Mouse (Mus musculus) CD4-positive naive resting alpha-beta T cell, adult 57 days (primary cell): ENCODE results near the gene Olfr104-ps. TPM values are rescaled to one million over a fixed set of nuclear protein-coding genes. Genes with fewer than 3 reads are reported as not detected.

Source experiments
- total RNA-seq: library from RNA; stranded (reverse); gene quantifications from one replicate; pipeline ENCODE4 v1.2.4, GENCODE M21; 2023

Gene Olfr104-ps
- total RNA-seq: not detected

GRCm38 (mm10) chr17:37359282-37359681, at the start of gene Olfr104-ps:
Gene Olfr104-ps, plus strand, starts transcription at chr17:37359582.

GRCm38 (mm10) chr17:37316954-37317353, 42.4 kb upstream of the Olfr104-ps start, which contains the start of gene Olfr102:
Gene Olfr102, minus strand, starts transcription at chr17:37317054.

GRCm38 (mm10) chr17:37339598-37339997, 19.8 kb upstream of the Olfr104-ps start, which contains the start of gene Olfr103:
Gene Olfr103, minus strand, starts transcription at chr17:37339698.

GRCm38 (mm10) chr17:37378733-37379132, 19.4 kb downstream of the Olfr104-ps start, which contains the start of gene Olfr105-ps:
Gene Olfr105-ps, plus strand, starts transcription at chr17:37379033.

GRCm38 (mm10) chr17:37390093-37390492, 30.7 kb downstream of the Olfr104-ps start, which contains the start of gene Olfr106-ps:
Gene Olfr106-ps, plus strand, starts transcription at chr17:37390393.

GRCm38 (mm10) chr17:37398926-37399325, 39.5 kb downstream of the Olfr104-ps start, which contains the start of gene Olfr107:
Gene Olfr107, plus strand, starts transcription at chr17:37399226.

Other genes with a start within 250 kb of the Olfr104-ps start
- not detected for gene Olfr92, start 239.5 kb upstream of the Olfr104-ps start, total RNA-seq
- not detected for gene Olfr93, start 198.1 kb upstream of the Olfr104-ps start, total RNA-seq
- gene Ubd, start 165.7 kb upstream of the Olfr104-ps start, total RNA-seq: not detected
- not detected for gene Olfr94, start 158.6 kb upstream of the Olfr104-ps start, total RNA-seq
- not detected for gene Olfr95, start 146.5 kb upstream of the Olfr104-ps start, total RNA-seq
- gene Olfr96, start 139.4 kb upstream of the Olfr104-ps start, total RNA-seq: not detected
- not detected for gene Olfr97, start 122.3 kb upstream of the Olfr104-ps start, total RNA-seq
- gene Olfr98, start 95.8 kb upstream of the Olfr104-ps start, total RNA-seq: not detected
- 28.4 TPM for gene H2-M3, start 89.4 kb upstream of the Olfr104-ps start, total RNA-seq
- gene Olfr99, start 76.1 kb upstream of the Olfr104-ps start, total RNA-seq: not detected
- gene Olfr101, start 55.3 kb upstream of the Olfr104-ps start, total RNA-seq: not detected
- not detected for gene Olfr102, start 42.5 kb upstream of the Olfr104-ps start, total RNA-seq
- not detected for gene Olfr103, start 19.9 kb upstream of the Olfr104-ps start, total RNA-seq
- gene Olfr105-ps, start 19.5 kb downstream of the Olfr104-ps start, total RNA-seq: not detected
- not detected for gene Olfr106-ps, start 30.8 kb downstream of the Olfr104-ps start, total RNA-seq
- gene Olfr107, start 39.6 kb downstream of the Olfr104-ps start, total RNA-seq: not detected
- gene Olfr108, start 85.9 kb downstream of the Olfr104-ps start, total RNA-seq: not detected
- gene Olfr109, start 99.3 kb downstream of the Olfr104-ps start, total RNA-seq: not detected
- not detected for gene H2-M2, start 124.0 kb downstream of the Olfr104-ps start, total RNA-seq
- gene Olfr110, start 132.9 kb downstream of the Olfr104-ps start, total RNA-seq: not detected
- not detected for gene Olfr111, start 148.4 kb downstream of the Olfr104-ps start, total RNA-seq
- gene Olfr112, start 209.9 kb downstream of the Olfr104-ps start, total RNA-seq: not detected
- not detected for gene Olfr113, start 218.1 kb downstream of the Olfr104-ps start, total RNA-seq
- not detected for gene Olfr114, start 233.2 kb downstream of the Olfr104-ps start, total RNA-seq